Mouse (Mus musculus): Measurements from ENCODE around the gene Syngr3.

DNA sequence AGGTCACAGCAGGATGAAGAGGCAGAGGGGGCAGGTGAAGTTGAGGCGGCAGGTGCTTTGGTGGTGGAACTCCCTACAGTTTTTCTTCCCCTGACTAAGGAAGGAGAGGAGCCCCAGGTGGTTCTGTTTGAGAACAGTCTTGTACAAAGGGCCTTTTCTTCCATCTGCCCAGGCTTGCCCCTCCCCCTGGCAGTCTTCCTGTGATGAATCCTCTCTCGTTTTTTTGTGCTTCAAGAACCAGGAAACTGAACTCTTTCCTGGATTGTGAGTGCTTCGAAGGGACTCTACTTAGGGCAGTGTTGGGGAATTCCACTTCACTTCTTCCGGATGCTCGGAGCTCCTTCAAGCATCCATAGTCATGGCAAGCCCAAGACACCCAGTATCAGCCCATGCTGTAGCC lies 8.2 kb upstream of the Syngr3 start:
- TF ChIP-seq CTCF (IDR thresholded peaks at IDR 0.05; ENCODE audit: low read depth), result no peak
- TF ChIP-seq EP300 (IDR thresholded peaks at IDR 0.05; ENCODE audit: low read depth), result no peak
